Mouse (Mus musculus): ENCODE results near the gene Dlgap1.

Dlgap1 gene

DNA sequence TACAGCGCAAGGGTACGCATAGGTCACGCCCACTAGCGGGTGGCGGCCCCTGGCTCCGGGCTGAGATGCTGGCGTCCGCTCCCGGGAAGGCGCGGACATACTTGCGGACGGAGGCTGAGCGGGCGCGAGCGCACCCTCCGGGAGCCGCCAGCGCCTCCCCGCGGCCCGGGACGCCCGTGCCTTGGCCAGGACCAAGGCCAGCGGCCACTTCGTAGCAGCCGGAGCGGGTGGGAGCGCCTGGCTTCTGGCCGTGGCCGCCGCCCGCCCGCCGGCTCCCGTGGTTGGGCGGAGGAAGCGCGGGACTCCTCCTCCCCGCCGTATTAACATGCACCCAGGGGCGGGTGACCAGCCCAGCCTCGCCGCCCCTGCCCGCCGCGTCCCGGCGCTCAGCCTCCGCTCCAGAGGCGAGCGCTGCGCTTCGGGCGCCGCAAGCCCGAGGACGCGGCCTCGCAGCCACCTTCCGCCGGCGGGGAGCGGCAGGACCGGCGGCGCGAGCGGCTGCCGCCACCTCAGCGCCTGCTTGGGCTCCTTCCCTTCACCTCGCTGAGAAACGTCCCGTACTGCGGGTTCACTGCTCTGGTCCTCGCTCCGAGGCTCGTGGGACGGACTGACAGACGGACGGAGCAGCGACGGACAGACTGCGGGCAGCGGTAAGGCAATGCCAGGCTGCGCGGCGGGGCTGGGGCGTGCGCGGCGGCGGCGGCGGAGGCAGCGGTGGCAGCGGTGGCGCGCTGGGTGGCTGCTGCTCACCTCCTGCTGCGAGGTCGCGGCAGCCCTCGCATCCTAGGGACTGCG lies at the start of gene Dlgap1:
Gene Dlgap1, plus strand, starts transcription at position 53 of the 795 bp plus-strand sequence.
- DNase-seq (ENCODE audit: extremely low spot score, low read depth, low spot score), result no peak

DNA sequence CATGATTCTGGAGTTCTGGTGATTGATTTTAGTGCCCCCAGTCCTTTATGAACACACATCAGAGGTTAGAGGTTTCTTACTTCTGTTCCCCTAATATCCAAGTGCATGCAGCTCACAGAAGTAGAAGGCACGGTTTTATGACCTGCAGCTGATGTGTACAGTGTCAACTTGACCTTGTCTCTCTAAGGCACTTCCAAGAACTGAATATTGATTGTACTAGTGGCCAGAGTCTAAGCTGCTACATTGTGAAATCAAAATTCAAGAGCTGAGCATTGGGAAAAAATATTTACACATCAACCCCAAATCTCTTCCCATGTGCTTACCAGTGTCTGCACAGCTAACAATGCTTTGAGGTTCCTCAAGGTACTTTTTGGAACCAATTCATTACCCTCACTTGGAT lies 13.9 kb upstream of the Dlgap1 start:
- no peak for DNase-seq (ENCODE audit: extremely low spot score, low read depth, low spot score)

DNA sequence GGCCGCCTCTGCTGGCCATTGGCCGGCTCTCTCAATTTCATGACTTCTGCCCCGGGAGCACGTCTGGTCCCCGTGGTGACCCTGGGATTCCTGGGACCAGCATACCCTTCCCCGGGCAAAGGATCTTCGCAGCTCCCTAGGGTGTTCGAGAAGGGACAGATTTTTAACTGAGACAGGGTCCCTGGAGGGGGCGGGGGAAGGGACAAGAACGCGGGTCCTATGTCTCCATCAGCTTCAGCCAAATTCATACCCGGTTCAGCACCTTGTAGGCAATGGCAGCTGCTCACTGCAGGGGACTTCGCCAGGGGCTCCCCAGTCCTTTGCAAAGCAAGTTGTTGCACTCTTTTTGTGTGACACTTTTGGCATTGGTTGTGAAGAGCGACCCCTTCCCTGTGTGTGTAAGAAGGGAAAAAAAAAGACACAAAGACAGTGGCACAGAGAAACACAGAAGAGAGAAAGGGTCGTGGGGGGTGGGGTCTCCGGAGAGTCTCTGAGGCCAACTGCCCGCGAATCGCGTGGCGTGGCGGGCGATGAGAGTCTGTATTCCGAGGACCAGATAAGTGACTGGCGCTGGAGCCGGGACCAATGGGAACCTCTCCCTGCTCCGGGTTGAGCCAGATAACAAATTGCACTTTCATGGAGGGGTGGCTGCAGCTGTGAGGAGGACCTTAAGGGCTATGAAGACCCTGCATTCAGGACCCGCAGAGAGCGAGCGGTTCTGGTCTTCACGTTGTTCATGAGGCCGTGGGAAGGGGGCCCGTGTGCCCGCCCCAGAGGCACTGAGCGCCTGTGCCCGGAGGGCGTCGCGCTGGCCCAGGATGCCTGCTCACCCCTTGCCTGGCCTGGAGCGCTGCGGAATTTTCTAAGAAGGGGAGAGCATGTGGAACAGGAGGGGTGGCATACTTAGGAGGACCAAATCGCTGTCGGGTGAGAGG lies 1.2 kb downstream of the Dlgap1 start:
- no peak for DNase-seq (ENCODE audit: extremely low spot score, low read depth, low spot score)

DNA sequence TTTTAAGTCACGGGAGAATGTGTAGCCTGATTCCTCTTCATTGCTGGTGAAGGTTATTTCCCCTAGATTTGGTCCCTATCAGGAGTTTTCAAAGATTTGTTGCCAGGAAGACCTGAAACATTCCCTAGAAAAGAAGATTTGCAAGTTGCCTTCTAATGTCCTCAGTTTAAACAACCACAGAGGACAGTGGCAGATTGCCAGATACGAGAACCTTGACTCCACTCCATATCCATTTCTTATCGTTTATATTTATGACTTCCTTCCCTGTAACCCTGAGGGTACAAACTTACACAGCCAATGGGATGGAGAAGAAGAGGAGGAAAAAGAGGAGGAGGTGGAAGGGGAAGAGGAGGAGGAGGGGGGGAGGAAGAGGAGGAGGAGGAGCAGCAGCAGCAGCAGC lies 4.2 kb downstream of the Dlgap1 start:
- DNase-seq (ENCODE audit: extremely low spot score, low read depth, low spot score), result no peak

DNA sequence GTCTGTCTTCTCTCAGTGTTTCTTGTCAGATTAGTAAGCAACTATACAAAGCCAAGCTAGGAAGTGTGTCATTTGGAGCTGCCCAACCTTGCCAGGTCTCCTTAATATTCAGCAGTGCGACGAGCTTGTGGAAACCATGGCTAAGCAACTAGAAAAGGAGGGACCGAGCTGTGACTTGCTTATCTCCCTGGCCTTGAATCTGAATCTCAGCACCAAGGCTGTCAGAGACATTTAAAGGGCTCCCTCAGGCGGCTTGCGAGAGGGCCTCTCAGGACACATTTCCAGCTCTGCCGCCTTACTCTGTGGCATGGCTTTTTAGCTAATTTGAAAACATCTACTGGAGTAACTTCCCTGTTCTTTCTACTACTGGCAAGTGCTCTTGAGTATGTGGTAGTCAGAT lies 5.1 kb downstream of the Dlgap1 start:
- DNase-seq (ENCODE audit: extremely low spot score, low read depth, low spot score), result no peak

DNA sequence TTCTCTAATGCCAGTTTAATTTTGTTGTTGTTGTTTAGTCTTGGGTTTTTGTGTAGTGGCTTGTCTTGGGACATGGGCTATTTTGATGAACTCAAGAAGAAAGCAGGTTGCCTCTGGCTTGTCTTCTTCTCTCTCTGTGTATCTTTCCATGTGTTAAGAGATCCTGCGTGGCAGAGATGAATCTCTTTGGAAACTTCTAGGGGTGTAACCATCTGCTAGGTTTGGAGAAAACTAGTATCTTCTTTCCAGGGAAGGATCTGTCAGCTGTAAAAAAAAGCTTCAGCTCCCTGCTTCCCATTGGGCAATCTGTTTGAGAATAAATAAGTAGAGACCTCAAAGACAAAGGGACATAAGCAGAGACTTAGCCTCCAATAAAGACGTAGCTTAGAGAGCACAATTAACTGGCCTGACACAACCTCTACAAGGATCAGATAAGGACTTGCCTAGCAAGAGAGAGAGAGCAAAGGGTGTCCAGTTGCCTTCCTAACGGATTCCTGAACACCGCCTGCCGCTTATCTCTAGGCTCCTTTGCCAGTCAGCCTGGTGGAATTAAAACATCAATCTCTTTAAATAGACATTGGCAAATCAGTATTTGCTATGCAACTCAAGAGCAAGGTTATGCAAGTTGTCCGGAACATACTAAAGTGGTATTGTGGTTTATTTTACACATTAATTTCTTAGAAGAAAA lies 13.5 kb downstream of the Dlgap1 start:
- no peak for DNase-seq (ENCODE audit: extremely low spot score, low read depth, low spot score)

DNA sequence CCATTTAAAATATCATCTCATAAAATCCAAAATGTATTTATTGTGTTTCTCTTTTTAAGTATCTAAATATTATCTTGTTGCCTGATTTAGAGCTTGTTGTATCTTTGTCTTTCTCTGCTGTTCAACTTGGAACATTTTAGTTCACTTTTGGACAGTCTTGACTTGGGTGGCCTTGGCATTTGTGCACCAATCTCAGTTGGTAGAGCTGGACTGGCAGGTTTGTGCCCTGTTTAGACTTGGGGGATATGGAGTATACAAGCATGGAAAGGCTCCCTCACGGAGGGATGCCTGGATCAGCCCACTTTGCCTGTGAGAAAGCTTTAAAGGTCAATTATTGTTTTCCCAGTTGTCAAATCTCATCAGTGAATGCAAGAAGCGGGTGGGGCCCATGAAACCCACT lies 27.5 kb downstream of the Dlgap1 start:
- no peak for DNase-seq (ENCODE audit: extremely low spot score, low read depth, low spot score)

DNA sequence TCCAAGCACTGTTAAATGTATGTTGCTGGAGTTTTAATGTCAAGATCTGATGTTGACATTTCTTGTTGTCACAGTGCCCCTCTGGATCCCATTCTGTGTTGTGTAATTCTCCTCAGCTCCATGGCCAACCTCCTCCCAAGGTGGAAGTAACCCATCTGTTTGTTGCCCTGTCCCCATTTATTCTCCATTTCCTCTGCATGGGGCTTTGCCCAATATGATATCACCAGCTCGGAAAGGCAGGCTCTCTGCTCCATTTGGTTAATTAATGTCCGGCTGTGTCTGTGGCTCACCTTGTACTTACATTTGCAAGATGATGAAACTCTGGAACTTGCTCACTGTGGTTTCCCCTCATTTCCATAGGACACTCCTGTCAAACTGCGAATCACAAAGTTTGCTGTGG lies 33.2 kb downstream of the Dlgap1 start:
- no peak for DNase-seq (ENCODE audit: extremely low spot score, low read depth, low spot score)

DNA sequence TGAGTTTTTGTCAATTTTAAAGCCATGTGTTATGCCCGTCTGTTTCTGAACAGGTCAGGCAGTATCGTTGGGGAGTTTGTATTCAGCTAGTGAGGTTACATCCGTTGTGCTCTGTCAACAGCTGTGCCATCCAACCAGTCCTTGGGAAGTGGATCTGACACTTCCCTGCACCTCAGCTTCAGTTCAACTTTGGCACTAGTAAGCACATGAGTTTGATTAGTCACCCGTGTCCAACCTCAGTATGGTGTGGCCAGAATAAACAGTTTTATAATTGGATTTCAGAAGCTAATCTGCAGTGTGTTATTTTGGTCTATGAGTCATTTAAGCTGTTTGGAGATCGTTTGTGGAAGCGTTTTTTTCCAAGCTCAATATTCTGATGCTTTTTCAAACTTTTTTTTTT lies 35.8 kb downstream of the Dlgap1 start:
- no peak for DNase-seq (ENCODE audit: extremely low spot score, low read depth, low spot score)

DNA sequence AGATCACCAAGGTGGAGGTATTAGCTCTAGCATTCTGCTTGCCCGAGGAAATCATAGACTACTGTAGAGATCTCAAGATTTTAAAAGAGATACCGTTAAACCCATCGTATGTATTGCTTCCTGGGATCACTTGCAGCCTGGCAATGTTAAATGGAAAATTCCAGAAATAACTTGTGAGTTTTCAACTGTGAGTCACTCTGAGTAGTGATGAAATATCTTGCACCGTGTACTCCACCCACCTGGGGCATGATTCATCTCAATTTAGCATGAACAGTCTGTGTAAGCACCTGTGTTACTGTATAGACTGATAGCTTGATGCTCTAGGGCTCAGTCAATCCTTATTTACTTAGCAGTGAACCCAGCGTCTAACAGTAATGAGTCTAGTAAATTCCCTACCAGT lies 38.7 kb downstream of the Dlgap1 start:
- no peak for DNase-seq (ENCODE audit: extremely low spot score, low read depth, low spot score)

DNA sequence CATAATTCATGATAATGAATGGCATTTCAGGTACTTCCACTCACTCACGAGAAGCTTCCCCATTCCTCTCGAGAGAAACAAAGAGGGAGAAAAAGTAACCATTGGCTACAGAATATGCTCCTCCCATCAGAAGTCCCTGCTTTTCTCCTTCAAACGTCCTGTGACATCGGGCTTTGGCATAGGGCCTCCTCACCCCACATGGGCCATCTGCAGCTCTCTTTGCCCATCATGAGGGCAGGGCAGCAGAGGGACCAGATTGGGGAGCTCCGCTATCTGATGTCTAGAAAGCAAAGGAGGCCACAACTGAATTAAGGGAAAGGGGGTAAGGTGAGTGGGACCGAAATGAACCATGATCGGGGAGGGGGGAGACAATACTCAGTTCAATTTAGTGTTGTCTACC lies 47.6 kb downstream of the Dlgap1 start:
- DNase-seq (ENCODE audit: extremely low spot score, low read depth, low spot score), result no peak

DNA sequence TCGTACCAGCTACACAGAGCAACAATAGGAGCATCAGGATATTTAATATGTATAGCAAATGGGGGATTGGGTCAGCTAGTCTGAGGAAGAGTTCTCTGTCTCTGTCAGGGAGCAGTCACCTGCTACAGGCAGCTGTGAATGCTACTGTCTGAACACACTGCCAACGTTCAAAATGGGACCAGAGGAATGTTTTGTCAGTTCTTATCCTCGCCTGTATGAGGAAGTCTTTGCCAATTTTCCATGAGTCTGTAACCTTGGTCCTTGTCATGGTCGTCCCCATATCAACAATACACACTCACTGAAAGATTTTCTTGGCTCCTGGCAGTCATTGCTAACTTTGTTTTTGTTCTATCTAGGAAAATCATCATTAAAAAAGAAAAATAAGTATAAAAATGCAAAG lies 51.5 kb downstream of the Dlgap1 start:
- no peak for DNase-seq (ENCODE audit: extremely low spot score, low read depth, low spot score)

DNA sequence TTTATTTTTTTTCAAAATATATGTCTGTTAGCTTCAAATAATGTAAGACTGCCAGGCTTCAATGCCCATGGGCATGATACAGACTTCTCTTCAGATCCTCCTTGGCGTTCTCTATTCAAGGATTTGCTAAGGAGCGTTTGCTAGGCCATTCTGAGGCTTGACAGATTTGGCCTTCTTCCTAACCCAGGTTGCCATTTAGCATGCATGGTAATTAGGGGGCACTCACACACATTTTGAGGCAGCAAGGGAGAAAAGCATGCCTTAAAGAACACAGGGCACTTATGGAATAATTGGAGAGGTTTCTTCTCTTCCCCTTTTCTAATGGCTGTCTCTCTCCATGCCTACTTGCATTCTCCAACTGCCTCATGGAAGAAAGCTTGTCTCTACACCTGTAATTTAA lies 53.7 kb downstream of the Dlgap1 start:
- no peak for DNase-seq (ENCODE audit: extremely low spot score, low read depth, low spot score)

DNA sequence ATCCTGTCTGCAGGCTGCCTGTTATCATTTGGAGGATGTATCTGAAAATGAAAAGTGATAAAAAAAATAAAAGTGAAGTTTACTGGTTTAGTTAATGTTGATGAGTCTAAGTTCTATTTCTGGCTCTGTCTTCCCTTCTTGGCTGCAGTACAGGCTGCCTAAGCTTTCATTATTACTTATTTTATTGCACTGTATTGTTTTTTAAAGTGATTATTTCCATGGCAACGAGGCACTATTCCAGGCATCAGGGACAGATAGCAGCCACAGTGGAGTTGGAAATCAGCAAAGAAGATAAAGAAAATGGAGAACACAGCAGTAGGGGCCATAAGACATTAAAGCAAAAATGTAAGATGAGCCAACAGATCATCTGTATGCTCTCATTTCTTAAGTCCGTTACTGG lies 66.0 kb downstream of the Dlgap1 start:
- DNase-seq (ENCODE audit: extremely low spot score, low read depth, low spot score), result no peak

DNA sequence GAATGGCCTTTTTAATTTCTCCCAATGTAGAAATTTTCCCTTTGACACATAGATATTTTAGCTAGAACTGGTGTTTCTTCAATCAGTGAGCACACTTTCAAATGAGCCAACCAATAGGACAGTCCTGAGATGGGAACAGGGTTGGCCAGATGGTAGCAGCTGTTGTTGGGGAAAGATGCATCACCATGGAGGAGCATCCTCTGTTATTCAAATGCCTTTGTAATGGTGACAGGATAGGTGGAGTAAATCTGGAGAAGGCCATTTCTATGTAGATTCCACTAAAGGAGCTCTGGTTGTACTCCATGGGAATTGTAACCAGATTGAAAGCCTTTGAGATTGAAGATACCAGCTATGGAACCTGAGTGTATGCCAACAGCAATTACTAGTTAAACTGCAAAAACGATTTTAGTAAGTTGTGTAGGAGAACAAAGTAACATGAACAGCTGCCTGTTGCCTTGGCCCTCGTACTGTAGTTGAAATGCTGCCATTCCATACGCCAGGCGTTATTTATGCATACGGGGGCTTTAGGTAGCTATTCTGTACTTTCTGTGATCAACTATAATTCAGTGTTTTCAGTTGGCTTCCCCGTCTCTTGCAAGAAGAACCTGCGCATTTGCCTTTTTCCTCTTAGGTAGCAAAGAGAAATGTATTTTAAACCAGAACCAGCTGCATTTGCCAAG lies 72.0 kb downstream of the Dlgap1 start:
- no peak for DNase-seq (ENCODE audit: extremely low spot score, low read depth, low spot score)

DNA sequence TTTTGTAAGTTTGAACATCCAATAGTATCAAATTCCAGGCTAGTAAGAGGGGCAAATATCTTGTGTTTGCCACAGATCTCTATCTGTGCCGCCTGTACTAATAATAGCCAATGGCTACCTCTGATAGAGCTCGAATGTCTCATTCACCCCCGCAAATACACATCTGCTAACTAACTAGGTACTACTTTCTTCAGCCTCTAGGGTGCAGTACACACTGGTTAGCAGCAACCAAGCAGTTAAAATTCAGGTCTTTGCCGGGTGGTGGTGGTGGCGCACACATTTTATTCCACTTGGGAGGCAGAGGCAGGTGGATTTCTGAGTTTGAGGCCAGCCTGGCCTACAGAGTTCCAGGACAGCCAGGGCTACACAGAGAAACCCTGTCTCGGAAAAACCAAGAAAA lies 99.4 kb downstream of the Dlgap1 start:
- DNase-seq (ENCODE audit: extremely low spot score, low read depth, low spot score), result no peak

DNA sequence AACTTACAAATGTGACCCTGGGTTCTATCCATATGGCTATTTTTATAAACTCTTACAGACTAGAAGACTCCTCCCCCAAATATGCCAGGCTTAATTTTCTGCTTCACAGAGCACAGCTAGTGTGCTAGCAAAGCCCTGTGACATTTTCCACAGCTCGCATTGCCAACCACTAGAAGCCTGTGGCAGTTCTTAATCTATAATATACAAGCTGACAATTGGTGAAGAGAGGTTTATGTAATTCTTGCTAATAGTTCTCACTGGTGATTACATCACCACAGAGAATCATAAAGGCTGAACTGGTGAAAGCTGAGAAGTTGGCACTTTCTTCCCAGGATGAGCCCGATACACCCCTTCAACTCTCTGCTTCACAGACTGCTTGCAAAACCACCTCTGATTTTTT lies 103.2 kb downstream of the Dlgap1 start:
- no peak for DNase-seq (ENCODE audit: extremely low spot score, low read depth, low spot score)

DNA sequence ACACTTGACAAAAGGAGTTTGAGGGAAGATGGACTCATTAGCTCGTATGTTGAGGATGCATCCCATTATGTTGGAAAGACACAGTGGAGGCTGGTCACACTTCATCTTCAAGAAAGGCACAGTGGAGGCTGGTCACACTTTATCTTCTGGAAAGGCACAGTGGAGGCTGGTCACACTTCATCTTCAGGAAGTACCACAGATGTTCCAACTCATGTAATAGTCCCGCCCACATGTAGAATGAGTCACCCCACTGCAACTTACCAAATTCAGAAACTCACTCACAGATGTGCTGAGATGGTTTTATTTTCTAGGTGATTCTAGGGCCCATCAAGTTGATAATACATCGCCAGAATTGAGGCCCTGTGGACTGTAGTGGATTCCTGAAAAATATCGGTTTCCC lies 119.3 kb downstream of the Dlgap1 start:
- no peak for DNase-seq (ENCODE audit: extremely low spot score, low read depth, low spot score)

DNA sequence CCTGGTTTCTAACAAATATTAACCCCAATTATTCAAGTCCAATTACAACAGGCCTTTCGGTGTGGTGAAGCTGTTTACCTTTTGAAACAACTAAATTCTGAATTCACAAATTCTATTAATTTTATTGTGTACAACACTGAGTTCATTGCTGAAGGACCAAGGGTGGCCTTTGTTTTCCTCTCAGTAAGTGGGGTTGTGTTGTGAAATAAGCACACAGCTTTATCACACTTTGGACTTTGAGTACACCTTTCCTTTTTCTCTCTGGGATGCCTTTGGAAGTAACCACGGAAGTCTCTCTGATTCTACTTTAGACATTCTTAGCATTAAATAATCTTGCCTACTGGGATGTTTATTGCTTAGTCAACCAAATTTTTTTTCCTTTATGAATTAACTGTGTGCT lies 121.9 kb downstream of the Dlgap1 start:
- no peak for DNase-seq (ENCODE audit: extremely low spot score, low read depth, low spot score)

DNA sequence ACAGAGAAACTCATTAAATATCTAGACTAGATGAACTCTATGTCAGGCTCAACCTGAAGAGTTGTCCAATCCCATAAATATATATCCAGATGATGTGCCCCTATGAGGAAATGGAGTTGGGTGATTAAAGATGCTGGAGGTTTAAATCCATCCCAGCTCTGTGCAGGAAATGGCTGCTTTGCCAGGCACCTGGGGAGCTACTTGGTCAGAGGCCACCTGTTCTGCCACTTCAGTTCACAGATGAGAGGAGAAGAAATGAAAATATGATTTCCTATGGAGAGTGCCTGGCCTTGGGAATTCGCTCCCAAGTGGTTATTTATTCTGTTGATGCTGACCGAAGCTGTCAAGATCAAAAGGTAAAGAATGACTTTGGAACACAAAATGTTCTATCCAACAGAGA lies 160.3 kb downstream of the Dlgap1 start:
- DNase-seq (ENCODE audit: extremely low spot score, low read depth, low spot score), result no peak

DNA sequence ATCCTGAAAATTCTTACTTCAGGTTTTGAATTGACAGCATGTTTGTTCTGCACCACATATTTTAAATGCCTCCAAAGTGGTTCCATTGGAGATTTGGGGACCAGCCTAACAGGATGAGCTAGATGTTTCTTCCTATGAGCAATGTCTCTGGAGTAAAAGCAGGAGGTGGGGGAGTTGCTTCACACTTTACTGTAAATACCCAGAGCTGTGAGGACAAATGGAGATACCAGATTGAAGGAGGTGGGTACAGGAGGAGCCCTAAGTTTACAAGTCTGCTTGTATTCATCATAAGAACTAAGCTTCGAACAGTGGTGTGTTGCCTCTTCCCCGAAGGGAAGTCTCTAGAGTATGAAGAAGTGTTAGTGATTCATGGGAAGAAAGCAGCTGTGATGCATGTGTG lies 201.0 kb downstream of the Dlgap1 start:
- no peak for DNase-seq (ENCODE audit: extremely low spot score, low read depth, low spot score)
